Mouse (Mus musculus) forebrain, embryonic 11.5 days (tissue): ENCODE results near the gene Axl. TPM values are rescaled to one million over a fixed set of nuclear protein-coding genes. Genes with fewer than 3 reads are reported as not detected.

Experiments
- ATAC-seq: fragments of 200-750 bp; cut with Nextera tagmentation; replicated peaks from 2 replicates; pipeline ENCODE4 v1.8.0; 2017; ENCODE audit warnings: moderate TSS enrichment; ENCODE audit not compliant: low FRiP score
- DNase-seq: peaks from one replicate; pipeline ENCODE4 v3.0.0-alpha.2; 2017; ENCODE audit warnings: low spot score
- H3K27ac ChIP-seq: fragments of 300-500 bp; sonication (generic); 2 replicates; pipeline ENCODE4 v1.5.1; 2014; ENCODE audit warnings: low read depth, low read length
- H3K27me3 ChIP-seq: fragments of 300-500 bp; sonication (generic); 2 replicates; pipeline ENCODE4 v1.6.1; 2014; ENCODE audit warnings: mild to moderate bottlenecking, low read length, mixed read lengths; ENCODE audit not compliant: control insufficient read depth, insufficient read depth
- H3K36me3 ChIP-seq: fragments of 300-500 bp; sonication (generic); 2 replicates; pipeline ENCODE4 v1.6.1; 2014; ENCODE audit warnings: mild to moderate bottlenecking, low read length, moderate library complexity, mixed read lengths; ENCODE audit not compliant: control insufficient read depth, insufficient read depth
- H3K4me1 ChIP-seq: fragments of 300-500 bp; sonication (generic); replicated peaks from 2 replicates; pipeline ENCODE4 v1.6.1; 2014; ENCODE audit warnings: low read length, mixed read lengths; ENCODE audit not compliant: control insufficient read depth, insufficient read depth
- H3K4me2 ChIP-seq: fragments of 300-500 bp; sonication (generic); 2 replicates; pipeline ENCODE4 v1.6.1; 2014; ENCODE audit warnings: low read depth, mild to moderate bottlenecking, low read length, moderate library complexity, mixed read lengths; ENCODE audit not compliant: severe bottlenecking
- H3K4me3 ChIP-seq: fragments of 300-500 bp; sonication (generic); 2 replicates; pipeline ENCODE4 v1.5.1; 2014; ENCODE audit warnings: low read depth, low read length
- H3K9ac ChIP-seq: fragments of 300-500 bp; sonication (generic); 2 replicates; pipeline ENCODE4 v1.6.1; 2014; ENCODE audit warnings: low read length
- H3K9me3 ChIP-seq: fragments of 300-500 bp; sonication (generic); 2 replicates; pipeline ENCODE4 v1.6.1; 2016; ENCODE audit warnings: low read length, mixed read lengths; ENCODE audit not compliant: control insufficient read depth
- WGBS: fragments of 180-500 bp; shearing (Covaris S2); extraction: QIAGEN DNeasy Blood & Tissue Kit; methylation state at CpG from one replicate; pipeline ENCODE4 v1.1.7; 2014; 5-methylcytosine and 5-hydroxymethylcytosine counted together
- polyA plus RNA-seq: library from polyadenylated mRNA; unstranded; fragments of >200 nt; fragmentation: Nextera tagmentation; extraction: Ambion mirVana; gene quantifications from 2 replicates; pipeline ENCODE4 v1.2.1, GENCODE M21; 2014

The Axl gene
- polyA plus RNA-seq, 1 experiment from 2014 or later: 37.2 TPM

DNA sequence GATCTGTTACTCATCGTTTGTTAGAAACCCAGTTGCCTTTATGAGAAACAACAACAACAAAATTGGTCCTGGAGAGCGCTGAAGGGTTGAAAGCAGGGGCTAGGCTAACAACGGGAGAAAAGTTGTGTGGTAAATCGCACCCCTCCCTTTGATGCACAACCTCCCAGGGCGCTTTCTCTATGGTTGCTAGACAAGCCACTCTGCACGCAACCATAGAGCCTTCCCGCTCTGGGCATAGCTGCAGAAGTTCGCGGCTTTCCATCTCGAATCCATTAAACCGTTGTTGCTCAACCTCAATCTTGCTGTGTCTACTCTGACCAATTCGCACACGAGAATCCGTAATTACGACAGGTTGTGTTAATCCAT is 33.1 kb downstream of the Axl start:
- peak overlapping the region; percentile 51 for H3K9ac ChIP-seq
- peak overlapping the region; percentile 98 for H3K4me3 ChIP-seq
- peak overlapping the region; percentile 97 for H3K27ac ChIP-seq
- peak overlapping the region; percentile 63 for H3K4me2 ChIP-seq
- DNase-seq: peak; percentile 82
- H3K4me1 ChIP-seq: peaks cover 7% of the 10 kb centered on the region
- H3K27me3 ChIP-seq: no peaks in the 10 kb centered on the region
- peaks cover 5% of the 10 kb centered on the region; the same call in 1 of the 2 replicates for H3K36me3 ChIP-seq
- H3K9me3 ChIP-seq: no peaks in the 10 kb centered on the region
- peak; percentile 52 for ATAC-seq
- 0% methylated on average over 15 of the region's 15 CpGs for whole genome bisulfite sequencing

DNA sequence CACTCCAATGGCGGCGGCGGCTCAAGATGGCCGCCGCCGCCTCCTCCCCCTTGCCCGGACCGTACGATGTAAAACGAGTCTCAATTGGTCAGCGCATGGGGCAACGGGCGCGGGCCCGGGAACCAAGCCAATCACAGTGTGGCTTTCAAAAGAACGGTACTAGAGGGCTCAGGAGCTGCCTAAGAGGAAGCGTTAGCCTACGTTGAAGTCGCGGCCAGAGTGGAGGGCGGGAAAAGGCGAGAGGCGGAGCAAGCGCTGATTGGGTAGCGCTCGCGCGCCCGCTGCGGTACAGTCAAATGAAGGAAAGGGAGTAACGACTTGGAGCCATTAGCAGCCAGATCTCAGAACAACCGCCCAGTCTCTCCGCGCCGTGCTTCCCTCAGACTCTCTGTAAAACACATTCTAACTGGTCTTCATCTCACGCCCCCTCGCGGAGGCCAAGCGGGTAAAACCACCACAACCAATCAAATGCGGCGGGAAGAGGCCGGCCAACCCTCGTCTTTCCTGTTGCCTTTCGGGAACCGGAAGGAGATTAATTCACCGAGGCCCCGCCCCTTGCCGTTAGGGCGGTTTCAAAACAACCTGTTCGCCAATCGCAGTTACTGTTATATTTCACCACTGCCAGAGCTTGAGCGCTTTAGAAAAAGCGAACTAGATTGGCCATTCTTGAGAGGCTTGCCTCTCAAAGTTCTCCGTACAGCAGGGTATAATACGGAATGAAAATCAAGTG is 33.6 kb downstream of the Axl start, which contains the start of gene Hnrnpul1:
Gene Hnrnpul1 (minus strand): TSS at position 20 of the 730 bp plus-strand sequence.
- ATAC-seq (peak; percentile 94), DNase-seq (peak; percentile 98)
- Histone ChIP-seq H3K4me3 (peak within 1 kb of the TSS; percentile 98), H3K27me3 (no peaks in the 10 kb centered on the region), H3K4me1 (peaks cover 7% of the 10 kb centered on the region), H3K27ac (peak within 1 kb of the TSS; percentile 97), H3K4me2 (peak within 1 kb of the TSS; percentile 63), H3K36me3 (peaks cover 5% of the 10 kb centered on the region; the same call in 1 of the 2 replicates), H3K9me3 (no peaks in the 10 kb centered on the region), H3K9ac (peak within 1 kb of the TSS; percentile 99)
- whole genome bisulfite sequencing: under 1% methylated on average over 55 of the region's 55 CpGs

- Histone ChIP-seq H3K4me1 (peaks cover 7% of the 10 kb centered on the region), H3K27me3 (no peaks in the 10 kb centered on the region), H3K4me3 (peak overlapping the region; percentile 98), H3K36me3 (peaks cover 9% of the 10 kb centered on the region; the same call in 1 of the 2 replicates), H3K9me3 (no peaks in the 10 kb centered on the region), H3K9ac (peak overlapping the region; percentile 99), H3K4me2 (peak overlapping the region; percentile 63), H3K27ac (peak overlapping the region; percentile 97)
- ATAC-seq (no peak), DNase-seq (no peak)
- under 1% methylated on average over 24 of the region's 30 CpGs for WGBS
These were observed 34.1 kb downstream of the Axl start for GRCm38 (mm10) chr7:25754439-25754737.

GRCm38 (mm10) chr7:25753643-25754438 is 34.7 kb downstream of the Axl start:
- Histone ChIP-seq H3K9me3 (no peaks in the 10 kb centered on the region), H3K36me3 (peaks cover 13% of the 10 kb centered on the region), H3K4me3 (peak overlapping the region; percentile 98), H3K4me2 (peak overlapping the region; percentile 63), H3K27ac (peak overlapping the region; percentile 97), H3K27me3 (no peaks in the 10 kb centered on the region), H3K9ac (peak overlapping the region; percentile 99), H3K4me1 (peaks cover 7% of the 10 kb centered on the region)
- ATAC-seq (peak; percentile 16), DNase-seq (no peak)
- WGBS: 1% methylated on average over 46 of the region's 46 CpGs

- H3K9ac ChIP-seq: peak overlapping the region; percentile 99
- no peaks in the 10 kb centered on the region for H3K27me3 ChIP-seq
- no peaks in the 10 kb centered on the region for H3K9me3 ChIP-seq
- H3K4me3 ChIP-seq: peak overlapping the region; percentile 98
- peaks cover 7% of the 10 kb centered on the region for H3K4me1 ChIP-seq
- H3K4me2 ChIP-seq: peak overlapping the region; percentile 63
- no peak for ATAC-seq
- H3K27ac ChIP-seq: no peak overlapping the region
- no peak for DNase-seq
- H3K36me3 ChIP-seq: peaks cover 17% of the 10 kb centered on the region
These were observed 35.4 kb downstream of the Axl start for GRCm38 (mm10) chr7:25753076-25753475.

DNA sequence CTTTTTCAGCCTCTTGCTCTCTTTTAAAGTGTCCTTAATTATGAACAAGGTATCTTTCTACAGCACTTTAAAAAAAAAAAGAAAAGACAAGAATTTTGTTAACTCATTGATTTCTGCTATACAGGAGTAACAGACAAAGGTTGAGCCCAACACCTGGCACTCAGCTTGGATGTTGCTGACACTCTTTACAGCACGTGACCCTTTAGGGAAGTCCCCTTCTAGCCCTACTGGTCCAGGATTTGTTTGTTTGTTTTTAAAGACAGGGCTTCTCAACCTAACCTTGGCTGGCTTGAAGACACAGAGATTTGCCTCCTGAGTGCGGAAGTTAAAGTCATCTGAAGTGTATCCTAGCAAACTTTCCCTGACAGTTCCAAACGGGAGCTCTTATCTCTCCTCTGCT is 41.7 kb downstream of the Axl start:
- ATAC-seq: no peak
- H3K27ac ChIP-seq: no peak overlapping the region
- H3K4me2 ChIP-seq: no peak overlapping the region
- 85% methylated on average over 3 of the region's 3 CpGs for WGBS
- no peak overlapping the region for H3K4me3 ChIP-seq
- H3K36me3 ChIP-seq: peaks cover 53% of the 10 kb centered on the region
- no peak overlapping the region for H3K9ac ChIP-seq
- no peaks in the 10 kb centered on the region for H3K9me3 ChIP-seq
- no peak for DNase-seq
- H3K4me1 ChIP-seq: no peaks in the 10 kb centered on the region
- H3K27me3 ChIP-seq: no peaks in the 10 kb centered on the region

GRCm38 (mm10) chr7:25738277-25738676 is 50.2 kb downstream of the Axl start:
- WGBS: 94% methylated on average over 3 of the region's 3 CpGs
- Histone ChIP-seq H3K4me3 (no peak overlapping the region), H3K36me3 (peaks cover 28% of the 10 kb centered on the region), H3K27me3 (no peaks in the 10 kb centered on the region), H3K9me3 (no peaks in the 10 kb centered on the region), H3K4me2 (no peak overlapping the region), H3K9ac (no peak overlapping the region), H3K4me1 (no peaks in the 10 kb centered on the region), H3K27ac (no peak overlapping the region)
- ATAC-seq (no peak), DNase-seq (no peak)

DNA sequence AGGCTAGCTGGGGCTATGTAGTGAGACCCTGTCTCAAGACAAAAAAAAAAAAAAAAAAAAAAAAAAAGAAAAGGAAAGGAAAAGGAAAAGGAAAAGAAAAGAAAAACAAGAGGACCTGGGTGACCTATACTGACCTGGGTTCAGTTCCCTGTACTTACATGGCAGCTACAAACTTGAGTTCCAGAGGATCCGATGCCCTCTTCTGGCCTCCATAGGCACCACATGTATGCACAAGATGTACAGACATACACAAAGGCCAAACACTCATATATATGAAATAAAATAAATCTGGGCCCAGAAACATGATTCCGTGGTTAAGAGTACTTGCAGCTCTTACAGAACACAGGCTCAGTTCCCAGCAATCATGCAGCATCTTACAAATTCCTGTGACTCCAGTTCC is 51.6 kb downstream of the Axl start:
- Histone ChIP-seq H3K4me2 (no peak overlapping the region), H3K9ac (no peak overlapping the region), H3K4me1 (no peaks in the 10 kb centered on the region), H3K27ac (no peak overlapping the region), H3K27me3 (no peaks in the 10 kb centered on the region), H3K9me3 (no peaks in the 10 kb centered on the region), H3K4me3 (no peak overlapping the region), H3K36me3 (peaks cover 34% of the 10 kb centered on the region)
- DNase-seq (no peak), ATAC-seq (no peak)
- 88% methylated on average over 2 of the region's 2 CpGs for WGBS
